Mouse (Mus musculus) heart, adult 2 months (tissue): ENCODE results near the gene Gm9964.

Experiments used
- CTCF ChIP-seq: fragments of 200-600 bp; IDR thresholded peaks from 2 replicates; pipeline ENCODE4 v1.8.1; 2022; ENCODE audit warnings: antibody characterized with exemption, mild to moderate bottlenecking, moderate library complexity
- POLR2A ChIP-seq: fragments of 200-500 bp; IDR thresholded peaks from 2 replicates; pipeline ENCODE4 v1.6.1; 2011; ENCODE audit warnings: mild to moderate bottlenecking, low read depth, low read length, control low read depth; ENCODE audit not compliant: insufficient read depth

GRCm38 (mm10) chr11:79253542-79254390 lies 42.9 kb downstream of the Gm9964 start:
- TF ChIP-seq CTCF: no peak
- TF ChIP-seq POLR2A: no peak
